Mouse (Mus musculus): ENCODE data around the gene Clps.
A peak's percentile ranks its signal among the peaks of the same experiment; 100 is the strongest.

Clps gene

DNA sequence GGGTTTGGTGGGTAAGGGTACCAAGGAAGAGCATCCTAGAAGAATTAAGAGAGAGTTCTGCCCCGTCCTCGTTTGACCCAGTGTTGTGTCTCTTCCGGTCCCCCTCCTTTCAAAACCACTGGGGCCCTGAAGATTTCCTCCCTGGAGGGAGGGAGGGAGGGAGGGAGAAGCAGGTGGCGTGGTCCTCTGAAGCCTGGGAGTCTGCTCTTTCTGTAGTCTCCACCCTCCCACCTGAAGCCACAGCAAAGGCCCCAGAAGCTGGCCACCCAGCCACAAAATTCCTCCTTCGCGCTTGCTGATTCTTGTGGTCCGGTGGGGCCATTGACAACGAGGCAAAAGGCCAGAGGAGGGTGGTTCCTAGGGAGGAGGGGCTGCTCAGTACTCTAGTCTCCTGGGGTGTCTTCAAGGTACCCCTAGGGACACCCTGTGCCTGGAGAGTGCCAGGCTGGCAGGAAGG lies 41.9 kb downstream of the Clps start:
- DNase-seq (ENCODE audit: extremely low spot score, low spot score), result no peak

DNA sequence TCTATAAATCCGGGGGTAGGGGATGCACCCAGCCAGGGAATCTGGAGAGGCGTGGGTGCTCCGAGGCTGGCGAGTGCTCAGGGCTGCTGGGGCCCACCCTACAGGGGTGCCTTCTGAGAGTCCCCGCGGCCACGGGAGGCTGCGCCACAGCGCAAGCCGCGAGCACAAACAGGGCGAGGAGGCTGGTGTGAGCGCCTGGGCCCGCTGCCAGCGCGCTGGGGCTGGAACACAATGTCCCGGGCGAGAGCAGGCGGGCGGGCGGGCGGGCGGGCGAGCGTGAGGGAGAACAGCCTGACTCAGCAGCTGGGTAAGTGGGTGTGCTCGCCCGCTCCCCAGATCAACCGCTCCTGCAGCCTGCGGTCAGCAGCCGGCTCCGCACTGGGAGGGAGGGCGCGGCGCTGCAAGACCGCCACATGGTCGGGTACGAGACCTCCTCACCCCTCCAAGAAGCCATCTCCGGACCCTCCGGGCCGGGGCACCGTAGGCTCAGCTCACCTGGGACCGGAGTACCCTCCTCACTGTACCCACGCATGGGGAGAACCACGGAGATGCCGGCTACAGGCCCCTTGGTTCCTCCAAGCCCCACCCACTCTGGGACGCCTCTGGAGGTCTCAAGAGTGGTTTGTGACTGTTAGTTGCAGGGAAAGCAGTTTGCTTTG lies 42.5 kb downstream of the Clps start:
- peak; percentile 62 for DNase-seq (ENCODE audit: extremely low spot score, low spot score)

DNA sequence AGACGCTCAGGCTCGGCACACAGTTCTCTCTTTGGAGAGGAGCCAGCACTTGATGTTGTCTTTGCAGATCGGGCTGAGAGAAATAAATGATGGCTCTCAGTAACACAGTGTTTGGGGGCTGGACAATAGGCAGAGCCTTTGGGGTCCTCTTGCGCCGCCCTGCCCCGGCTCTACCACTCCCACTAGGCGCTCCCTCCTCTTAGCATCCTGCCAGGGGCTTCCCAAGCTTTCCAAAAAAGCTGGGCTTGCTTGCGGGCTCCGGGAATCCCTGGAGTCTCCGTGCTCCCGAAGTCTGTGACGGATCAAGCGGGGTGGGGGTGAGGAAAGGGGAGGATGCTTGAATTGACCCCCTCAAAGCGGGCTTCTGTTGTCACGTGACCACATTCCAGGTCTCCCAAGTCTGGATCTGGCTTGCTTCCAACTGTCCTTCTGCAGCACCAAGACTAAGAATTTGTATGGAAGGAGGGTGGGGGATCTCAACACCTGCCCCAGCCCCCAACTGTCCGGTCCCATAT lies 43.1 kb downstream of the Clps start, which contains the start of gene Fkbp5:
TSS of gene Fkbp5 (minus strand) at position 87 of the 515 bp plus-strand sequence.
- peak; percentile 53 for DNase-seq (ENCODE audit: extremely low spot score, low spot score)

DNA sequence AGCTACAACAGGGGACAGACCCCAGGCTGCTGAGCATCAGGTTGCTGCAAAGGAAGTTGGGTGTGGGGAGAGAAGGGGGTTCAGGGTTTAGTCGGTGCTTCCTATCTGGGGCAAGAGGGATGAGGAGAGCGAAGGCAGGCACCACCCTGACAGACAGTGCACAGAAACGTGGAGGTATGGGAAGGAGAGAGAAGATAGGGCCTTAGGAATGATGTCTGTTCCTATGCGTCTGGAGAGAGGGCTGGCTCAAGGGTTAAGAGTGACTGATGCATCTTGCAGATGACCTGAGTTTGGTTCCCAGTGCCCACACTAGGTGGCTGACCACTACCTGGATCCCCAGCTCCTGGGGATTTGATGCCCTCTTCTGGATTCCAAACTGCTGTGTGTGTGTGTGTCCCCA lies 43.7 kb downstream of the Clps start:
- DNase-seq (ENCODE audit: extremely low spot score, low spot score), result no peak

DNA sequence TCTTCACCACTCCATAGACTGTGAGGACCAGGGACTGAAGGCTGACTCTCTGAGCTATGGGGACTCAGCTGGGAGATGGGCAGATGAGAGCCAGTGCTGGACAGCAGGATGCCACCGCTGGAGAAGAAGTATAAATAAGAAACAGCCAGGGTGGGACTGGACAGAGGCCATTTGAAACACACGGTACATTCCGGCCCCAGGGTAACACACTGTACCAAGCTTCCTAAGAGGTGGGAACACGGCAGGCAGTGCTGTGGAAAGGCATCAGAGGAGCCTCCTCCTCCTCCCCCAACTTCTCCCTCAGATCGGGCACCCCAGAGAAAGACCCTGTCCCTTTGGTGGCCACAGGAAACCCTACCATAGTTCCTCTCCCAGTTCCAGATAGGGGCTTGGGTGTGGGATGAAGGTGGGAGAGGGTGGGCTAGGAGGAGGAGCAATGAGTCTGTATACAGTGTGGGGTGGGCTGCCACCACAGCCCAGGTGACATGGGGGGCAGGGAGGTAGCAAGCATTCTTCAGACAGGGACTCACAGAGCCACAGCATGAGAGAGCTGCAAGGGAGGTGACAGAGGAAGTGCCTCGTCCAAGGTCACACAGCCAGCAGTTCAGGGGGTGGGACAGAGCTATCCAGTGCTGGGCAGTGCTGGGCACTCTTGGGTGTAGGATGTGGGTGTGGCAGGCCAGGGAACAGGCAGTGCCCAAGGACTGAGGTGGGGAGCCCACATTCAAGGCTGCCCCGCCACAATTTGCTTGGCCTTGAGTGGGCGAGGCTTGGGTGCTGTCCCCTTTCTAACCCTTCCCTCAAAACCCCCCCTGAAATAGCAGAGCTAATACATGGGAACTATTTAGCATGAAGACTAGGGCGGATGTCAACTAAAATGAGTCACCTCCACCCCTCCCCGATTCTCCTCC lies 44.9 kb downstream of the Clps start:
- no peak for DNase-seq (ENCODE audit: extremely low spot score, low spot score)

DNA sequence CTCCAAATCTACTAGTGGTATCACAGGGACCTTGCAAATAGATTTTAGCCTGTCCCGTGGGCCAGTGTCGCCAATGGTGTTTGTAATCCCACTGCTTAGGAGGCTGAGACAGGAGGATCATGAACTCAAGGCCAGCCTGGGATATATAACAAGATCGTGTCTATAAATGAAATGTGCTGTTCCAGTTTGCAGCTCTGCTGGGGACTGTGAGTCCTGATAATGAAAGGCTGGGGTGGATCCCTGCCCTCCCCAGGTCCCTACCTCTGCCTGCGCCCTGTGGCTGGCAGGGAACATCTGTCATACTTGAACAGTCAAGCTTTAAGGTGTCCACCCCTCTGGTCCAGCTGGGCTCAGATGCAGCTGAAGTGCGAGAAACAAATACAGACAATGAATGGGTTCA lies 46.0 kb downstream of the Clps start:
- no peak for DNase-seq (ENCODE audit: extremely low spot score, low spot score)

DNA sequence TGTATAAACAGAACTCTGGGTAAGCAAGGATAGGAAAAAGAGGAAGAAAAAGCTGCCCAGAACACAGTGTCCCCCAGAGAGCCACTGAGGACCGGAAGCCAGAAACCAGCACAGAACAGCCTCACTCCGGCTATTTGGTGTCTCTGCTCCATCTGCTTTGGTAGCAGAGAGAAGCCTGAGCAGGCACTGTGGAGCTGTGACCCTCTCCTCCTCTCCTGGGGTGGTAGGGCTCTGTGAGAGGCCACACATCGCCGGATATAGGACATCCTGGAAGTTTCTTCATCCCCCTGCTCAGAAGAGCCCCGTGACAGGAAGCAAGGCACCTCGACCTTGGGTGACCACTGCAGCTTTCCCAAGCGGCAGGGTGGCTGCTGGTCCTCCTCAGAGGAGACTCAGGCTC lies 46.7 kb downstream of the Clps start:
- DNase-seq (ENCODE audit: extremely low spot score, low spot score), result no peak

DNA sequence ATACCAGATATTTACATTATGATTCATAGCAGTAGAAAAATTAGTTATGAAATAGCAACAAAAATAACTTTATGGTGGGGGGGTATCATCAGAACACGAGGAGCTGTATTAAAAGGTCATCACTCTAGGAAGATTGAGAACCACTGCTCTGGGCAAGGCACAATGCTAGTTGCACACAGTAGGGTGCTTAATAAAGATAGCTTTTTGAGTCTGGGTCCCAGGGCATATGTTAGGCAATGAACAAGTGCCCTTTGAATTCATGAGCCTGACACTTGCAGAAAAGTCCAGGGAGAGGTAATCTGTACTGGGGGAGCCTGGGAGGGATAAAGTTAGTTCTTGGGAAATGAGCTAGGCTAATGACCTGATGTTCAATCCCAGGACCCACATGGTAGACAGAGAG lies 47.2 kb downstream of the Clps start:
- no peak for DNase-seq (ENCODE audit: extremely low spot score, low spot score)

DNA sequence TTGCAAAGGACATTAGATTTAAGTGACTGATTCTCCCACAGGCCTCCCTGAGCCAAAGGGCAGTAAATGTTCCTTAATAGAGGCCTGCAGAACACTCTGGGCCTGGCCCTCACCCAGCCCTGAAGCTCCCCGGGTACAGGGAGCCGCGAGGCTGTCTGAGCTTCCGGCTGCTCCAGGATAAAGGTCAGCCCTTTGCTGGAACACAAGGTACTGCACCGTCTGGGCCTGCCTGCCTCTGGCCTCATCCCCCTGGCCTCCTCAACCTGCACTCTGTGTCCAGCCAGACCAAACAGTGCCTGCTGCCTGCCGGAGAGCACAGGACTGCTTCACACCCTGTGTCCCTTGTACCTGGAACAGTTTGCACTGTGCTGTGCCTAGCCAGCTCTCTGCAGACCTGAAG lies 47.9 kb downstream of the Clps start:
- DNase-seq (ENCODE audit: extremely low spot score, low spot score), result no peak

DNA sequence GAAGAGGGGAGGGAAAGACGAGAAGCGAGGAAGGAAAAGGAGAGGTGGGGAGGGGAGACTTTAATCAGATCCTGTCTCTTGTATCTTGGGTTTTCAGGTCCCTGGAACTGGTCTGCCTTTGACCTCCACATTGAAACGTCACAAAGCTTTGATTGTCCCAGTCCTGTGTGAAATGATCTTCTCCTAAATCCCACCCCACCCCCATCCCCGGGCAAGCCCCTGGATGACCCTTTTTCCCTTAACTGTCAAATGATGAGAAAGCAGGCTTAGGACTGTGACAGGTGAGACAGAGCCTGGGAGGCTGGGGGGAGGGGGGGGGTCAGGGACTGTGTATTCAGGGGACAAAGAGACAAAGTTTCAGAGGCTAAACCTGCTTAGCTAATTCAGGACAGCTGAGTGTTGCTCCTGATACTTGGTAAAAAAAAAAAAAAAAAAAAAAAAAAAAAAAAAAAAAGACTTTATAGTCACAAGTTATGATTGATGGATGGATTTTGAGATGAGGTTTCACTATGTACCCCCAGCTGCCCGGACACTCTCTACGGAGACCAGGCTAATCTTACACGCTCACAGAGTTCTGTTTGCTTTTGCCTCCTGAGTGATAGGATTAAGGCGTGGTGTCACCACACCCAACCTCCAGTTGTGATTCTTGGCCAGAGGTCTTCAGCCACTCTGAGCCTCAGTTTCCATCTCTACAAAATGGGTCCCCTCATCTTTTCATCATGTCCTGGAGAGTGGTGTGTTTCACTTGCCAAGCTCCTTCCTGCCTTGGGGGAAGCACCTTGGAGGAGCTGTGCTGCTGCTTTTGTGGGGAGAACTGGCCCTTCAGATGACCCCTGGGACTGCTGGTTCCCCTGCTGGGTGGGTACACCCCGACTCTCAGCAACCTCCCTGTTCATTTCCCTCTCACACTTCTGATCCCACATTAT lies 48.7 kb downstream of the Clps start:
- DNase-seq (ENCODE audit: extremely low spot score, low spot score), result no peak

DNA sequence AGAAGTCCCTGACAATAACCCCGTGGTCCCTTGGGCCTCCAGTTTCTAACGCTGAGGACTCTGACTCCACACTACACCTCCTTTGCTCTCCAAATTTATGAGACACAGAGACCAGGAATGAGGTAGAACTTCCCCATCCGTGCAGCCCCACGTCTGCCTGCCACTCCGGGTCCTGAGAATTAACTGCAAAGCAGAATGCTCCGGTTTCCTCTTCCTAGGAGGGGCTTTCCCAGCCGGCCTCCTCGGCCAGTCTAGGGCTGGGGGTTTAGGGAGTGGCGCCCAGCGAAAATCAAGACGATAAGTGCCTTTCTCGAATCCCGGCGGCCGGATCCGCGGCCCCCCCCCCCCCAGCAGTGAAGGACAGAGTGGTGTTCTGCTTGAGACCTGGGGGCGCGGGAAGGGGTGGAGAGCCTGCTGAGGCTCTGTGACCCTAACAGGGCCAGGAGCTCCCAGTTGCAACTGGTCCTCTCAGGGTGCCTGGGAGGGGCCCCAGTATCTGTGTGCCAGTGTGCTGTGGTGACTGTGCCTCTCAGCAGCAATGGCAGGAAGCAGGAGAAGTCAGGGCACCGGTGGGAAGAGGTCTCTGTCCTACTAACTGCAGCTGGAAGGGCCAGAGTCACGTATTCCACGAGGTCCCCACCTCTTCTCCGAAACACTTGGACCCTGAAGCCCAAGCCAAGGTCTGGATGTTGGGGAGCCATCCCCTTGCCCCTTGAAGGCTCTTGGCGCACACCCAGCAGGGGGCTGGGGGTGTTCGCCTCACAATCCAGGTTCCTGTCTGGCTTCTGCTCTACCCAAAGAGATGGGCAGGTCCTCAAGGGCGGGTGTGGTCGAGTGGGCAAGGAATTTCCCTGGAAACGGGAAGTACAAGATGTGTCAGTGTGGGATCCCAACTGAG lies 49.9 kb downstream of the Clps start:
- DNase-seq (ENCODE audit: extremely low spot score, low spot score), result no peak
